Mouse (Mus musculus) layer of hippocampus, adult 2 months (tissue): ENCODE results near the gene Tbl1xr1. TPM values are rescaled to one million over a fixed set of nuclear protein-coding genes. Genes with fewer than 3 reads are reported as not detected.

Source experiments
- DNase-seq, 2 experiments: peaks; one replicate each; pipeline ENCODE4 v3.0.0; 2022; ENCODE audit warnings: low spot score in 2 of 2
- H3K27ac ChIP-seq: fragments of 200-600 bp; 2 replicates; pipeline ENCODE4 v1.8.1; 2022
- H3K4me3 ChIP-seq: fragments of 200-600 bp; 2 replicates; pipeline ENCODE4 v1.8.1; 2022; ENCODE audit warnings: mild to moderate bottlenecking
- CTCF ChIP-seq: fragments of 200-600 bp; conservative IDR thresholded peaks from 2 replicates; pipeline ENCODE4 v1.8.1; 2022; ENCODE audit warnings: antibody characterized with exemption, mild to moderate bottlenecking, moderate library complexity
- total RNA-seq, 2 experiments: library from RNA; stranded (reverse); gene quantifications; 2 replicates each; pipeline ENCODE4 v1.2.3; 2021

The Tbl1xr1 gene
- total RNA-seq, 2 experiments from 2014 or later = 154 to 161 TPM

- DNase-seq = no peak
- TF ChIP-seq CTCF = no peak
- Histone ChIP-seq H3K27ac (0 out of 2 replicates have a peak overlapping the region, but pooled peaks have one; percentile 15), H3K4me3 (no peak overlapping the region)
Observed at GRCm38 (mm10) chr3:22198802-22199201, 122.3 kb downstream of the Tbl1xr1 start.

GRCm38 (mm10) chr3:22204186-22204585 lies 127.7 kb downstream of the Tbl1xr1 start:
- DNase-seq = no peak
- TF ChIP-seq CTCF = no peak
- no peak overlapping the region for H3K4me3 ChIP-seq

GRCm38 (mm10) chr3:22221557-22221956 lies 145.1 kb downstream of the Tbl1xr1 start:
- TF ChIP-seq CTCF = no peak
- Histone ChIP-seq H3K4me3 (no peak overlapping the region), H3K27ac (no peak overlapping the region)
- DNase-seq = no peak

More at GRCm38 (mm10) chr3:22204186-22204585, 127.7 kb downstream of the Tbl1xr1 start:
- no peak overlapping the region for H3K27ac ChIP-seq

GRCm38 (mm10) chr3:22222351-22222750 lies 145.9 kb downstream of the Tbl1xr1 start:
- Histone ChIP-seq H3K4me3 (no peak overlapping the region), H3K27ac (no peak overlapping the region)
- no peak for DNase-seq
- no peak for TF ChIP-seq CTCF

- DNase-seq = no peak
- no peak overlapping the region for H3K4me3 ChIP-seq
- no peak for TF ChIP-seq CTCF
- H3K27ac ChIP-seq = no peak overlapping the region
Observed at GRCm38 (mm10) chr3:22223023-22223422, 146.6 kb downstream of the Tbl1xr1 start.

GRCm38 (mm10) chr3:22228052-22228451 lies 151.6 kb downstream of the Tbl1xr1 start:
- Histone ChIP-seq H3K27ac (no peak overlapping the region), H3K4me3 (no peak overlapping the region)
- no peak for DNase-seq
- TF ChIP-seq CTCF = no peak

- Histone ChIP-seq H3K27ac (no peak overlapping the region), H3K4me3 (no peak overlapping the region)
- DNase-seq = no peak
- TF ChIP-seq CTCF = no peak
Observed at GRCm38 (mm10) chr3:22230635-22231034, 154.2 kb downstream of the Tbl1xr1 start.

GRCm38 (mm10) chr3:22238106-22238900 lies 161.9 kb downstream of the Tbl1xr1 start:
- Histone ChIP-seq H3K27ac (no peak overlapping the region), H3K4me3 (no peak overlapping the region)
- no peak for DNase-seq
- TF ChIP-seq CTCF = no peak
